Mouse (Mus musculus): ENCODE results near the gene Slc8a1.

Slc8a1 gene

GRCm38 (mm10) chr17:81502732-81503131 lies 235.4 kb downstream of the Slc8a1 start:
- DNase-seq = peak; percentile 82

GRCm38 (mm10) chr17:81500686-81501407 lies 237.3 kb downstream of the Slc8a1 start:
- no peak for DNase-seq

- no peak for DNase-seq
Observed at GRCm38 (mm10) chr17:81497919-81498318, 240.3 kb downstream of the Slc8a1 start.

GRCm38 (mm10) chr17:81496616-81497015 lies 241.6 kb downstream of the Slc8a1 start:
- peak; percentile 37 for DNase-seq

- no peak for DNase-seq
Observed at GRCm38 (mm10) chr17:81492216-81492865, 245.8 kb downstream of the Slc8a1 start.

GRCm38 (mm10) chr17:81486388-81486787 lies 251.8 kb downstream of the Slc8a1 start:
- no peak for DNase-seq

GRCm38 (mm10) chr17:81481843-81482490 lies 256.2 kb downstream of the Slc8a1 start:
- peak; percentile 69 for DNase-seq

GRCm38 (mm10) chr17:81480351-81481161 lies 257.6 kb downstream of the Slc8a1 start:
- DNase-seq = no peak

GRCm38 (mm10) chr17:81479807-81480206 lies 258.4 kb downstream of the Slc8a1 start:
- no peak for DNase-seq

GRCm38 (mm10) chr17:81477420-81477819 lies 260.8 kb downstream of the Slc8a1 start:
- no peak for DNase-seq

GRCm38 (mm10) chr17:81473363-81473762 lies 264.8 kb downstream of the Slc8a1 start:
- no peak for DNase-seq

GRCm38 (mm10) chr17:81468941-81469340 lies 269.2 kb downstream of the Slc8a1 start:
- DNase-seq = no peak

GRCm38 (mm10) chr17:81459379-81459778 lies 278.8 kb downstream of the Slc8a1 start:
- no peak for DNase-seq

GRCm38 (mm10) chr17:81455977-81456376 lies 282.2 kb downstream of the Slc8a1 start:
- no peak for DNase-seq

GRCm38 (mm10) chr17:81455269-81455668 lies 282.9 kb downstream of the Slc8a1 start:
- DNase-seq = no peak

- DNase-seq = no peak
Observed at GRCm38 (mm10) chr17:81441463-81441862, 296.7 kb downstream of the Slc8a1 start, which contains the start of gene Gm11096. Gene Gm11096 (plus strand): TSS chr17:81441763.

- no peak for DNase-seq
Observed at GRCm38 (mm10) chr17:81433148-81433547, 305.0 kb downstream of the Slc8a1 start.

GRCm38 (mm10) chr17:81432733-81433132 lies 305.4 kb downstream of the Slc8a1 start:
- DNase-seq = no peak

GRCm38 (mm10) chr17:81427245-81427644 lies 310.9 kb downstream of the Slc8a1 start:
- DNase-seq = no peak

GRCm38 (mm10) chr17:81424256-81424912 lies 313.8 kb downstream of the Slc8a1 start:
- peak; percentile 27 for DNase-seq

- no peak for DNase-seq
Observed at GRCm38 (mm10) chr17:81419802-81420459, 318.2 kb downstream of the Slc8a1 start.

Measured in cerebellum, adult 11-12 months (tissue).